Mouse (Mus musculus): ENCODE measurements around the gene Kxd1. TPM values are rescaled to one million over a fixed set of nuclear protein-coding genes. Genes with fewer than 3 reads are reported as not detected.

The Kxd1 gene
- polyA plus RNA-seq, 1 experiment from 2014 or later, result 59.0 TPM

- peaks cover 16% of the 10 kb centered on the region; the same call in 1 of the 2 replicates for H3K4me1 ChIP-seq (ENCODE audit: insufficient read depth)
Observed at GRCm38 (mm10) chr8:70564696-70565235, 37.0 kb upstream of the Kxd1 start.

GRCm38 (mm10) chr8:70563763-70564387, 36.1 kb upstream of the Kxd1 start:
- no peak for DNase-seq
- TF ChIP-seq CTCF (IDR thresholded peaks at IDR 0.05; ENCODE audit: low read depth), result no peak
- Histone ChIP-seq H3K27ac (ENCODE audit: low read depth) (no peak overlapping the region), H3K4me2 (no peak overlapping the region), H3K4me3 (ENCODE audit: low read depth, low read length) (no peak overlapping the region), H3K9ac (no peak overlapping the region), H3K4me1 (ENCODE audit: insufficient read depth) (peaks cover 17% of the 10 kb centered on the region; the same call in 1 of the 2 replicates), H3K27me3 (ENCODE audit: insufficient read depth, low read length) (no peaks in the 10 kb centered on the region), H3K9me3 (ENCODE audit: low read depth, low read length) (no peaks in the 10 kb centered on the region), H3K36me3 (ENCODE audit: insufficient read depth) (0 out of 2 replicates have a peak, but pooled peaks cover 2% of the 10 kb centered on the region)
- 84% methylated on average over 6 of the region's 6 CpGs for WGBS
- ATAC-seq (ENCODE audit: insufficient read depth), result no peak

More at GRCm38 (mm10) chr8:70564696-70565235, 37.0 kb upstream of the Kxd1 start:
- WGBS, result 68% methylated on average over 3 of the region's 3 CpGs
- no peak for TF ChIP-seq CTCF (IDR thresholded peaks at IDR 0.05; ENCODE audit: low read depth)
- Histone ChIP-seq H3K9ac (no peak overlapping the region; the same call in 1 of the 2 replicates), H3K9me3 (ENCODE audit: low read depth, low read length) (no peaks in the 10 kb centered on the region), H3K4me2 (no peak overlapping the region), H3K36me3 (ENCODE audit: insufficient read depth) (no peaks in the 10 kb centered on the region), H3K27me3 (ENCODE audit: insufficient read depth, low read length) (no peaks in the 10 kb centered on the region), H3K27ac (ENCODE audit: low read depth) (no peak overlapping the region), H3K4me3 (ENCODE audit: low read depth, low read length) (no peak overlapping the region)
- DNase-seq (no peak), ATAC-seq (ENCODE audit: insufficient read depth) (no peak)

DNA sequence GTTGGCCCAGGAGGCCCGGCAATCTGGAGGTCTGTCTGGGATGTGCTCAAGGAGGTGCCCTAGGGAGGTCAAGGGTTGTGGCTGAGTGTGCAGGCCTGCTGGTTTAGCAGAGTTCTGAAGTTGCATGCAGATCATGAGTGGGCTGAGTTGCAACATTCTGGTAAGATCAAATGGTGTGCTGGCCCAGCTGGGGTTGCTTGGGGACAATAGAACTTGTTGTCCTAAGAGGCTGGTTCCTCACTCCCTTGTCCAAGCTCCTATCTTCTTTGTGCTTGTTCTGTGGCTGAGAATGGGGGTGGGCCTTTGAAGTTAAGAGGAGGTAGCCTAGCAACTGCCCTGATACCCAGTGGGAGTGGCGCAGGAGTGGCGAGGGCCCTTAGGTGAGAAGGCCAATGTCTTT, 35.0 kb upstream of the Kxd1 start:
- no peak overlapping the region for H3K4me3 ChIP-seq (ENCODE audit: low read depth, low read length)
- no peak for ATAC-seq (ENCODE audit: insufficient read depth)
- DNase-seq, result no peak
- H3K9ac ChIP-seq, result no peak overlapping the region
- H3K36me3 ChIP-seq (ENCODE audit: insufficient read depth), result 0 out of 2 replicates have a peak, but pooled peaks cover 2% of the 10 kb centered on the region
- H3K4me2 ChIP-seq, result no peak overlapping the region
- no peak for TF ChIP-seq CTCF (IDR thresholded peaks at IDR 0.05; ENCODE audit: low read depth)
- WGBS, result 55% methylated on average over 3 of the region's 3 CpGs
- H3K27me3 ChIP-seq (ENCODE audit: insufficient read depth, low read length), result no peaks in the 10 kb centered on the region
- H3K4me1 ChIP-seq (ENCODE audit: insufficient read depth), result peaks cover 17% of the 10 kb centered on the region; the same call in 1 of the 2 replicates
- no peaks in the 10 kb centered on the region for H3K9me3 ChIP-seq (ENCODE audit: low read depth, low read length)
- no peak overlapping the region for H3K27ac ChIP-seq (ENCODE audit: low read depth)

- Histone ChIP-seq H3K27me3 (ENCODE audit: insufficient read depth, low read length) (no peaks in the 10 kb centered on the region), H3K36me3 (ENCODE audit: insufficient read depth) (0 out of 2 replicates have a peak, but pooled peaks cover 2% of the 10 kb centered on the region), H3K9me3 (ENCODE audit: low read depth, low read length) (no peaks in the 10 kb centered on the region), H3K4me1 (ENCODE audit: insufficient read depth) (peaks cover 17% of the 10 kb centered on the region; the same call in 1 of the 2 replicates), H3K4me2 (no peak overlapping the region), H3K27ac (ENCODE audit: low read depth) (no peak overlapping the region; the same call in 1 of the 2 replicates), H3K4me3 (ENCODE audit: low read depth, low read length) (no peak overlapping the region), H3K9ac (no peak overlapping the region)
- 46% methylated on average over 7 of the region's 7 CpGs for WGBS
- ATAC-seq (ENCODE audit: insufficient read depth) (no peak), DNase-seq (peak; percentile 16)
- no peak for TF ChIP-seq CTCF (IDR thresholded peaks at IDR 0.05; ENCODE audit: low read depth)
Observed at GRCm38 (mm10) chr8:70561809-70562535, 34.2 kb upstream of the Kxd1 start.

- H3K4me1 ChIP-seq (ENCODE audit: insufficient read depth), result peaks cover 17% of the 10 kb centered on the region; the same call in 1 of the 2 replicates
Observed at GRCm38 (mm10) chr8:70561357-70561756, 33.6 kb upstream of the Kxd1 start.

GRCm38 (mm10) chr8:70560564-70560963, 32.8 kb upstream of the Kxd1 start:
- no peak overlapping the region for H3K4me2 ChIP-seq
- H3K27me3 ChIP-seq (ENCODE audit: insufficient read depth, low read length), result no peaks in the 10 kb centered on the region
- DNase-seq (no peak), ATAC-seq (ENCODE audit: insufficient read depth) (no peak)
- no peak overlapping the region for H3K4me3 ChIP-seq (ENCODE audit: low read depth, low read length)
- H3K4me1 ChIP-seq (ENCODE audit: insufficient read depth), result peaks cover 17% of the 10 kb centered on the region; the same call in 1 of the 2 replicates
- TF ChIP-seq CTCF (IDR thresholded peaks at IDR 0.05; ENCODE audit: low read depth), result no peak
- 0 out of 2 replicates have a peak, but pooled peaks cover 2% of the 10 kb centered on the region for H3K36me3 ChIP-seq (ENCODE audit: insufficient read depth)
- no peaks in the 10 kb centered on the region for H3K9me3 ChIP-seq (ENCODE audit: low read depth, low read length)
- WGBS, result 62% methylated on average over 3 of the region's 3 CpGs
- peak overlapping the region; percentile 50; the same call in 1 of the 2 replicates for H3K27ac ChIP-seq (ENCODE audit: low read depth)
- H3K9ac ChIP-seq, result no peak overlapping the region

More at GRCm38 (mm10) chr8:70561357-70561756, 33.6 kb upstream of the Kxd1 start:
- Histone ChIP-seq H3K9ac (no peak overlapping the region), H3K36me3 (ENCODE audit: insufficient read depth) (0 out of 2 replicates have a peak, but pooled peaks cover 2% of the 10 kb centered on the region), H3K27ac (ENCODE audit: low read depth) (no peak overlapping the region; the same call in 1 of the 2 replicates), H3K27me3 (ENCODE audit: insufficient read depth, low read length) (no peaks in the 10 kb centered on the region), H3K4me3 (ENCODE audit: low read depth, low read length) (no peak overlapping the region), H3K9me3 (ENCODE audit: low read depth, low read length) (no peaks in the 10 kb centered on the region), H3K4me2 (no peak overlapping the region)
- DNase-seq (peak; percentile 57), ATAC-seq (ENCODE audit: insufficient read depth) (0 out of 2 replicates have a peak, but pooled peaks have one; percentile 28)
- no peak for TF ChIP-seq CTCF (IDR thresholded peaks at IDR 0.05; ENCODE audit: low read depth)
- WGBS, result 26% methylated on average over 4 of the region's 4 CpGs
